Mouse (Mus musculus): Measurements from ENCODE around the gene Gm29609. TPM values are rescaled to one million over a fixed set of nuclear protein-coding genes. Genes with fewer than 3 reads are reported as not detected.

Gene Gm29609
- polyA plus RNA-seq (2014; fragmentation: Nextera tagmentation; extraction: Ambion mirVana): 0.46 and 1.4 TPM in 2 replicates

- H3K27me3 ChIP-seq (ENCODE audit: control insufficient read depth, insufficient read depth, low read length): no peaks in the 10 kb centered on the region
Measured at GRCm38 (mm10) chr5:31179766-31180630, at the start of gene Gm29609, which contains the start of gene Gtf3c2. Gene Gm29609, minus strand, starts transcription at chr5:31179911. Gene Gtf3c2, minus strand, starts transcription at chr5:31180144.

GRCm38 (mm10) chr5:31226641-31227040 lies 46.9 kb upstream of the Gm29609 start:
- Histone ChIP-seq H3K9me3 (ENCODE audit: control insufficient read depth, low read length) (no peaks in the 10 kb centered on the region), H3K27me3 (ENCODE audit: control insufficient read depth, insufficient read depth, low read length) (no peaks in the 10 kb centered on the region), H3K4me1 (replicated peaks; ENCODE audit: control insufficient read depth, insufficient read depth, low read length) (no peaks in the 10 kb centered on the region), H3K4me3 (ENCODE audit: low read depth, low read length) (no peak overlapping the region), H3K9ac (ENCODE audit: low read depth, low read length) (no peak overlapping the region), H3K27ac (ENCODE audit: low read depth, low read length) (no peak overlapping the region), H3K4me2 (replicated peaks; ENCODE audit: low read depth, low read length) (no peak overlapping the region), H3K36me3 (ENCODE audit: control insufficient read depth, insufficient read depth, low read length) (no peaks in the 10 kb centered on the region)
- no peak for ATAC-seq (ENCODE audit: low FRiP score)
- no peak for DNase-seq (ENCODE audit: low spot score)
- 76% methylated on average over 1 of the region's 1 CpGs for WGBS

More at GRCm38 (mm10) chr5:31179766-31180630, at the start of gene Gm29609, which contains the start of gene Gtf3c2:
- DNase-seq (ENCODE audit: low spot score) (peak; percentile 95), ATAC-seq (ENCODE audit: low FRiP score) (peak; percentile 97)
- Histone ChIP-seq H3K4me3 (ENCODE audit: low read depth, low read length) (peak within 1 kb of the TSS; percentile 74), H3K4me2 (replicated peaks; ENCODE audit: low read depth, low read length) (peak within 1 kb of the TSS; percentile 91), H3K9ac (ENCODE audit: low read depth, low read length) (peak within 1 kb of the TSS; percentile 87), H3K4me1 (replicated peaks; ENCODE audit: control insufficient read depth, insufficient read depth, low read length) (no peaks in the 10 kb centered on the region), H3K27ac (ENCODE audit: low read depth, low read length) (peak within 1 kb of the TSS; percentile 96), H3K9me3 (ENCODE audit: control insufficient read depth, low read length) (no peaks in the 10 kb centered on the region), H3K36me3 (ENCODE audit: control insufficient read depth, insufficient read depth, low read length) (no peaks in the 10 kb centered on the region)
- under 1% methylated on average over 59 of the region's 59 CpGs for WGBS

- Histone ChIP-seq H3K27me3 (ENCODE audit: control insufficient read depth, insufficient read depth, low read length) (no peaks in the 10 kb centered on the region), H3K9ac (ENCODE audit: low read depth, low read length) (no peak overlapping the region), H3K9me3 (ENCODE audit: control insufficient read depth, low read length) (no peaks in the 10 kb centered on the region), H3K4me1 (replicated peaks; ENCODE audit: control insufficient read depth, insufficient read depth, low read length) (no peaks in the 10 kb centered on the region), H3K36me3 (ENCODE audit: control insufficient read depth, insufficient read depth, low read length) (no peaks in the 10 kb centered on the region), H3K4me2 (replicated peaks; ENCODE audit: low read depth, low read length) (no peak overlapping the region), H3K4me3 (ENCODE audit: low read depth, low read length) (no peak overlapping the region), H3K27ac (ENCODE audit: low read depth, low read length) (no peak overlapping the region)
- DNase-seq (ENCODE audit: low spot score) (no peak), ATAC-seq (ENCODE audit: low FRiP score) (no peak)
- 95% methylated on average over 9 of the region's 9 CpGs for WGBS
Measured at GRCm38 (mm10) chr5:31222696-31223095, 43.0 kb upstream of the Gm29609 start.

GRCm38 (mm10) chr5:31221304-31221945 lies 41.7 kb upstream of the Gm29609 start:
- DNase-seq (ENCODE audit: low spot score) (peak; percentile 69), ATAC-seq (ENCODE audit: low FRiP score) (no peak)
- H3K9me3 ChIP-seq (ENCODE audit: control insufficient read depth, low read length): no peaks in the 10 kb centered on the region
- H3K27ac ChIP-seq (ENCODE audit: low read depth, low read length): peak overlapping the region; percentile 85
- 17% methylated on average over 11 of the region's 11 CpGs for WGBS
- peak overlapping the region; percentile 70 for H3K4me2 ChIP-seq (replicated peaks; ENCODE audit: low read depth, low read length)
- H3K36me3 ChIP-seq (ENCODE audit: control insufficient read depth, insufficient read depth, low read length): no peaks in the 10 kb centered on the region
- H3K4me1 ChIP-seq (replicated peaks; ENCODE audit: control insufficient read depth, insufficient read depth, low read length): no peaks in the 10 kb centered on the region
- peak overlapping the region; percentile 79 for H3K9ac ChIP-seq (ENCODE audit: low read depth, low read length)
- no peaks in the 10 kb centered on the region for H3K27me3 ChIP-seq (ENCODE audit: control insufficient read depth, insufficient read depth, low read length)
- peak overlapping the region; percentile 91 for H3K4me3 ChIP-seq (ENCODE audit: low read depth, low read length)

- WGBS: under 1% methylated on average over 57 of the region's 70 CpGs
- Histone ChIP-seq H3K4me2 (replicated peaks; ENCODE audit: low read depth, low read length) (peak within 1 kb of the TSS; percentile 70), H3K27ac (ENCODE audit: low read depth, low read length) (peak within 1 kb of the TSS; percentile 90), H3K9ac (ENCODE audit: low read depth, low read length) (peak within 1 kb of the TSS; percentile 87), H3K4me1 (replicated peaks; ENCODE audit: control insufficient read depth, insufficient read depth, low read length) (no peaks in the 10 kb centered on the region), H3K36me3 (ENCODE audit: control insufficient read depth, insufficient read depth, low read length) (no peaks in the 10 kb centered on the region), H3K4me3 (ENCODE audit: low read depth, low read length) (peak within 1 kb of the TSS; percentile 91), H3K27me3 (ENCODE audit: control insufficient read depth, insufficient read depth, low read length) (no peaks in the 10 kb centered on the region), H3K9me3 (ENCODE audit: control insufficient read depth, low read length) (no peaks in the 10 kb centered on the region)
- DNase-seq (ENCODE audit: low spot score) (peak; percentile 99), ATAC-seq (ENCODE audit: low FRiP score) (peak; percentile 97)
Measured at GRCm38 (mm10) chr5:31220448-31221303, 41.0 kb upstream of the Gm29609 start, which contains the start of gene Ppm1g. Gene Ppm1g, minus strand, starts transcription at chr5:31220687.

GRCm38 (mm10) chr5:31219911-31220447 lies 40.3 kb upstream of the Gm29609 start:
- ATAC-seq (ENCODE audit: low FRiP score): peak; percentile 79
- H3K4me3 ChIP-seq (ENCODE audit: low read depth, low read length): peak overlapping the region; percentile 91
- peak overlapping the region; percentile 70 for H3K4me2 ChIP-seq (replicated peaks; ENCODE audit: low read depth, low read length)
- peak overlapping the region; percentile 87 for H3K9ac ChIP-seq (ENCODE audit: low read depth, low read length)
- H3K27ac ChIP-seq (ENCODE audit: low read depth, low read length): peak overlapping the region; percentile 90
- no peaks in the 10 kb centered on the region for H3K4me1 ChIP-seq (replicated peaks; ENCODE audit: control insufficient read depth, insufficient read depth, low read length)
- H3K27me3 ChIP-seq (ENCODE audit: control insufficient read depth, insufficient read depth, low read length): no peaks in the 10 kb centered on the region
- WGBS: under 1% methylated on average over 40 of the region's 40 CpGs
- DNase-seq (ENCODE audit: low spot score): peak; percentile 75
- no peaks in the 10 kb centered on the region for H3K9me3 ChIP-seq (ENCODE audit: control insufficient read depth, low read length)
- H3K36me3 ChIP-seq (ENCODE audit: control insufficient read depth, insufficient read depth, low read length): no peaks in the 10 kb centered on the region

- Histone ChIP-seq H3K9ac (ENCODE audit: low read depth, low read length) (peak overlapping the region; percentile 87), H3K4me3 (ENCODE audit: low read depth, low read length) (peak overlapping the region; percentile 91), H3K4me1 (replicated peaks; ENCODE audit: control insufficient read depth, insufficient read depth, low read length) (no peaks in the 10 kb centered on the region), H3K4me2 (replicated peaks; ENCODE audit: low read depth, low read length) (peak overlapping the region; percentile 70), H3K36me3 (ENCODE audit: control insufficient read depth, insufficient read depth, low read length) (no peaks in the 10 kb centered on the region), H3K27me3 (ENCODE audit: control insufficient read depth, insufficient read depth, low read length) (no peaks in the 10 kb centered on the region), H3K9me3 (ENCODE audit: control insufficient read depth, low read length) (no peaks in the 10 kb centered on the region), H3K27ac (ENCODE audit: low read depth, low read length) (no peak overlapping the region)
- DNase-seq (ENCODE audit: low spot score): no peak
- no peak for ATAC-seq (ENCODE audit: low FRiP score)
- 1% methylated on average over 11 of the region's 11 CpGs for WGBS
Measured at GRCm38 (mm10) chr5:31219474-31219873, 39.8 kb upstream of the Gm29609 start.

GRCm38 (mm10) chr5:31219070-31219469 lies 39.4 kb upstream of the Gm29609 start:
- no peak overlapping the region for H3K9ac ChIP-seq (ENCODE audit: low read depth, low read length)
- H3K4me3 ChIP-seq (ENCODE audit: low read depth, low read length): peak overlapping the region; percentile 91
- H3K9me3 ChIP-seq (ENCODE audit: control insufficient read depth, low read length): no peaks in the 10 kb centered on the region
- no peak overlapping the region for H3K27ac ChIP-seq (ENCODE audit: low read depth, low read length)
- H3K36me3 ChIP-seq (ENCODE audit: control insufficient read depth, insufficient read depth, low read length): no peaks in the 10 kb centered on the region
- H3K4me1 ChIP-seq (replicated peaks; ENCODE audit: control insufficient read depth, insufficient read depth, low read length): no peaks in the 10 kb centered on the region
- 5% methylated on average over 2 of the region's 2 CpGs for WGBS
- peak; percentile 53 for DNase-seq (ENCODE audit: low spot score)
- ATAC-seq (ENCODE audit: low FRiP score): no peak
- H3K4me2 ChIP-seq (replicated peaks; ENCODE audit: low read depth, low read length): peak overlapping the region; percentile 70
- no peaks in the 10 kb centered on the region for H3K27me3 ChIP-seq (ENCODE audit: control insufficient read depth, insufficient read depth, low read length)

All from hindbrain, embryonic 11.5 days (tissue).